Mouse (Mus musculus) bone marrow macrophage, adult 2 months (primary cell): Measurements from ENCODE around the gene Ccdc138.

Source experiments
- CTCF ChIP-seq: IDR thresholded peaks from 2 replicates; pipeline ENCODE4 v1.5.1; 2012; ENCODE audit warnings: low read depth, mild to moderate bottlenecking, low read length, moderate library complexity
- POLR2A ChIP-seq: IDR thresholded peaks from 2 replicates; pipeline ENCODE4 v1.6.1; 2012; ENCODE audit warnings: mild to moderate bottlenecking, low read depth, low read length, borderline replicate concordance

DNA sequence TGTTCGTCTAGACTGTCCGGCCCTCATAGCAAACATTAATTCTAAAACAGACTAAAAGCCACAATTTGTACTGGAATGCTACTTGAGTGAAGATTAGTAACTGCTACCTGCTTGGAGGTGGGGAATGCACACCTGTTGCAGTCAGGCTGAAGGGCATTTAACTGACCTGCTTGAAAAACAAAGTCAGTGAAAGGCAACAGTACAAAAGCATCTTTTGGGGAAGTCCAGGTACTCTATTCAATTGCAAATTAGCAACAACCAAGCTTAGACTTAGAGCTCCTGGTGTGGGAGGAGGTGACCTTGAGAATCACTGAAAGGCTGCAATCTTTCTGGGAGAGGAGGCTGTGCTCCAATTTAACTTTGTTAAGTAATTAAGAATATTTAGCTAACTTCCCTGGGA, 34.4 kb downstream of the Ccdc138 start:
- TF ChIP-seq CTCF = no peak
- TF ChIP-seq POLR2A = no peak
